Mouse (Mus musculus) MEL (cell line): Measurements from ENCODE around the gene Ube2h. TPM values are rescaled to one million over a fixed set of nuclear protein-coding genes. Genes with fewer than 3 reads are reported as not detected.

Experiments used
- DNase-seq: peaks from one replicate; pipeline ENCODE4 v3.0.0; 2011; ENCODE audit warnings: low read depth, low spot score
- H3K27ac ChIP-seq: 2 replicates; pipeline ENCODE4 v1.5.1; 2012; ENCODE audit warnings: low read depth, mild to moderate bottlenecking, control low read depth, low read length, moderate library complexity; ENCODE audit not compliant: control insufficient read depth
- H3K27me3 ChIP-seq, 2 experiments: fragments of 150-350 bp in 1 of 2; sonication (generic) in 1 of 2; 2 replicates each; pipeline ENCODE4 v1.6.1; 2012; ENCODE audit warnings: low read length in 2 of 2, mild to moderate bottlenecking in 2 of 2, improper control_type of control experiment in 1 of 2, moderate library complexity in 1 of 2; ENCODE audit not compliant: insufficient read depth in 2 of 2, control insufficient read depth in 1 of 2
- H3K36me3 ChIP-seq, 2 experiments: 2 replicates each; pipeline ENCODE4 v1.6.1; 2012 to 2014; ENCODE audit warnings: low read length in 2 of 2, improper control_type of control experiment in 1 of 2, inconsistent platforms in 1 of 2, mild to moderate bottlenecking in 1 of 2; ENCODE audit not compliant: insufficient read depth in 2 of 2, control insufficient read depth in 1 of 2
- H3K4me1 ChIP-seq, 2 experiments: fragments of 150-350 bp in 1 of 2; sonication (generic) in 1 of 2; 2 replicates each; pipeline ENCODE4 v1.6.1; 2012; ENCODE audit warnings: low read length in 2 of 2, improper control_type of control experiment in 1 of 2, mild to moderate bottlenecking in 1 of 2; ENCODE audit not compliant: insufficient read depth in 2 of 2, control insufficient read depth in 1 of 2
- H3K4me3 ChIP-seq, 2 experiments: fragments of 150-350 bp in 1 of 2; sonication (generic) in 1 of 2; 2 replicates each; pipeline ENCODE4 v1.5.1; 2012; ENCODE audit warnings: low read depth in 2 of 2, low read length in 2 of 2, mild to moderate bottlenecking in 2 of 2, moderate library complexity in 2 of 2, control low read depth in 1 of 2, improper control_type of control experiment in 1 of 2; ENCODE audit not compliant: control insufficient read depth in 1 of 2, insufficient read depth in 1 of 2
- H3K79me2 ChIP-seq: 2 replicates; pipeline ENCODE4 v1.6.1; 2012; ENCODE audit warnings: mild to moderate bottlenecking, low read length, moderate library complexity; ENCODE audit not compliant: control insufficient read depth, poor library complexity, insufficient read depth
- H3K9ac ChIP-seq: 2 replicates; pipeline ENCODE4 v1.6.1; 2012; ENCODE audit warnings: low read depth, mild to moderate bottlenecking, control low read depth, low read length, moderate library complexity; ENCODE audit not compliant: control insufficient read depth, poor library complexity, severe bottlenecking
- H3K9me3 ChIP-seq: fragments of 150-350 bp; sonication (generic); replicated peaks from 2 replicates; pipeline ENCODE4 v1.6.1; 2012; ENCODE audit warnings: mild to moderate bottlenecking, low read length, improper control_type of control experiment, moderate library complexity; ENCODE audit not compliant: insufficient read depth
- BHLHE40 ChIP-seq: IDR thresholded peaks from 2 replicates; pipeline ENCODE4 v1.6.1; 2012; ENCODE audit warnings: low read depth, mild to moderate bottlenecking, inconsistent platforms, low read length, improper control_type of control experiment, borderline replicate concordance
- CHD2 ChIP-seq: IDR thresholded peaks from 2 replicates; pipeline ENCODE4 v1.6.1; 2011; ENCODE audit warnings: low read length, improper control_type of control experiment
- CTCF ChIP-seq, 3 experiments: IDR thresholded peaks in 2 of 3; conservative IDR thresholded peaks in 1 of 3; 2 replicates each; pipeline ENCODE4 v1.5.1; 2011 to 2012; ENCODE audit warnings: low read length in 3 of 3, low read depth in 2 of 3, mild to moderate bottlenecking in 2 of 3, improper control_type of control experiment in 1 of 3, inconsistent platforms in 1 of 3, mixed read lengths in 1 of 3, moderate library complexity in 1 of 3; ENCODE audit not compliant: control insufficient read depth in 1 of 3, insufficient read depth in 1 of 3, poor library complexity in 1 of 3, severe bottlenecking in 1 of 3
- ETS1 ChIP-seq: IDR thresholded peaks from 2 replicates; pipeline ENCODE4 v1.6.1; 2012; ENCODE audit warnings: low read depth, mild to moderate bottlenecking, inconsistent platforms, low read length, improper control_type of control experiment, moderate library complexity
- GABPA ChIP-seq: IDR thresholded peaks from 2 replicates; pipeline ENCODE4 v1.6.1; 2012; ENCODE audit warnings: low read depth, mild to moderate bottlenecking, inconsistent platforms, low read length, improper control_type of control experiment, moderate library complexity
- HCFC1 ChIP-seq: IDR thresholded peaks from 2 replicates; pipeline ENCODE4 v1.6.1; 2012; ENCODE audit warnings: low read depth, mild to moderate bottlenecking, inconsistent platforms, low read length, improper control_type of control experiment, moderate library complexity
- JUND ChIP-seq: IDR thresholded peaks from 2 replicates; pipeline ENCODE4 v1.6.1; 2011; ENCODE audit warnings: low read depth, mild to moderate bottlenecking, improper control_type of control experiment, low read length
- MAFK ChIP-seq: IDR thresholded peaks from 2 replicates; pipeline ENCODE4 v1.6.1; 2011; ENCODE audit warnings: low read depth, mild to moderate bottlenecking, low read length, improper control_type of control experiment, borderline replicate concordance
- MXI1 ChIP-seq: IDR thresholded peaks from 2 replicates; pipeline ENCODE4 v1.6.1; 2011; ENCODE audit warnings: mild to moderate bottlenecking, low read depth, low read length, improper control_type of control experiment
- MYC ChIP-seq: IDR thresholded peaks from 2 replicates; pipeline ENCODE4 v1.6.1; 2011; ENCODE audit warnings: low read depth, mild to moderate bottlenecking, low read length, improper control_type of control experiment, moderate library complexity
- NELFE ChIP-seq: IDR thresholded peaks from 2 replicates; pipeline ENCODE4 v1.6.1; 2011; ENCODE audit warnings: low read depth, low read length, improper control_type of control experiment
- POLR2A ChIP-seq, 2 experiments: IDR thresholded peaks; 2 replicates each; pipeline ENCODE4 v1.6.1; 2011 to 2012; ENCODE audit warnings: low read length in 2 of 2, mild to moderate bottlenecking in 2 of 2, control low read depth in 1 of 2, improper control_type of control experiment in 1 of 2, low read depth in 1 of 2, moderate library complexity in 1 of 2; ENCODE audit not compliant: control insufficient read depth in 1 of 2, insufficient read depth in 1 of 2, poor library complexity in 1 of 2
- RAD21 ChIP-seq: IDR thresholded peaks from 2 replicates; pipeline ENCODE4 v1.6.1; 2011; ENCODE audit warnings: mild to moderate bottlenecking, low read depth, low read length, improper control_type of control experiment
- TAL1 ChIP-seq: IDR thresholded peaks from 2 replicates; pipeline ENCODE4 v1.6.1; 2012; ENCODE audit warnings: mild to moderate bottlenecking, inconsistent platforms, low read length, moderate library complexity, mixed read lengths
- TCF12 ChIP-seq: IDR thresholded peaks from 2 replicates; pipeline ENCODE4 v1.6.1; 2014; ENCODE audit warnings: low read depth, mild to moderate bottlenecking, inconsistent platforms, low read length, improper control_type of control experiment, moderate library complexity
- UBTF ChIP-seq: IDR thresholded peaks from 2 replicates; pipeline ENCODE4 v1.6.1; 2012; ENCODE audit warnings: low read depth, mild to moderate bottlenecking, inconsistent platforms, low read length, improper control_type of control experiment, moderate library complexity, borderline replicate concordance; ENCODE audit not compliant: insufficient read depth
- ZC3H11A ChIP-seq: IDR thresholded peaks from 2 replicates; pipeline ENCODE4 v1.6.1; 2012; ENCODE audit warnings: low read depth, mild to moderate bottlenecking, inconsistent platforms, low read length, improper control_type of control experiment
- ZKSCAN1 ChIP-seq: IDR thresholded peaks from 2 replicates; pipeline ENCODE4 v1.6.1; 2012; ENCODE audit warnings: low read depth, mild to moderate bottlenecking, inconsistent platforms, low read length, improper control_type of control experiment, moderate library complexity
- ZMIZ1 ChIP-seq: IDR thresholded peaks from 2 replicates; pipeline ENCODE4 v1.6.1; 2012; ENCODE audit warnings: low read depth, mild to moderate bottlenecking, inconsistent platforms, low read length, improper control_type of control experiment, moderate library complexity
- ZNF384 ChIP-seq: IDR thresholded peaks from 2 replicates; pipeline ENCODE4 v1.6.1; 2012; ENCODE audit warnings: low read depth, mild to moderate bottlenecking, inconsistent platforms, low read length, improper control_type of control experiment
- polyA plus RNA-seq, 2 experiments: library from polyadenylated mRNA; stranded (reverse) in 1 of 2; unstranded in 1 of 2; fragments of >175 nt in 1 of 2; fragments of >200 nt in 1 of 2; gene quantifications; 2 replicates each; pipeline versions ENCODE4 v1.2.1 to v1.2.4; 2012; ENCODE audit warnings: low replicate concordance in 2 of 2, low read depth in 1 of 2; ENCODE audit not compliant: insufficient read length in 2 of 2, insufficient read depth in 1 of 2, missing spikeins in 1 of 2
- total RNA-seq: library from RNA; depleted of rRNA; stranded (reverse); fragments of 300-350 nt; gene quantifications from 2 replicates; pipeline ENCODE4 v1.2.3, GENCODE M21; 2012

The Ube2h gene
- total and polyA plus RNA-seq, 3 experiments = 4.2 to 7.4 TPM; not detected in 1

GRCm38 (mm10) chr6:30336912-30337311, 32.6 kb upstream of the Ube2h start (continued):
- no peak for TF ChIP-seq UBTF
- TF ChIP-seq CTCF (IDR thresholded peaks at IDR 0.05 in 2 of 3, conservative IDR thresholded peaks at IDR 0.05 in 1 of 3; ENCODE audit: control insufficient read depth in 1 of 3, insufficient read depth in 1 of 3, low read depth in 2 of 3, low read length in 3 of 3, poor library complexity in 1 of 3, severe bottlenecking in 1 of 3) = peak in 1 of 3 experiments; percentile 5; a peak in 2 of 6 replicates
- TF ChIP-seq JUND = no peak
- TF ChIP-seq BHLHE40 = no peak
- 0 out of 2 replicates have a peak, but pooled peaks have one; percentile 14 for TF ChIP-seq TCF12
- peak; percentile 68 for TF ChIP-seq HCFC1
- TF ChIP-seq MYC = no peak
- TF ChIP-seq GABPA = no peak

- Histone ChIP-seq H3K79me2 (no peaks in the 10 kb centered on the region), H3K27me3 (peaks cover 0 to 2% of the 10 kb centered on the region in 2 experiments; a peak in 1 of 4 replicates), H3K4me3 (no peak overlapping the region), H3K36me3 (0 out of 4 replicates have a peak, but pooled peaks cover 0 to 3% of the 10 kb centered on the region in 2 experiments), H3K4me1 (peaks cover 0 to 8% of the 10 kb centered on the region in 2 experiments; a peak in 2 of 4 replicates), H3K27ac (no peak overlapping the region)
- no peak for DNase-seq
- TF ChIP-seq TCF12 (no peak), ZKSCAN1 (no peak), TAL1 (no peak), UBTF (no peak), MYC (no peak)
- TF ChIP-seq, all 39 proteins: peak for 0
- H3K9ac ChIP-seq = no peak overlapping the region
- no peaks in the 10 kb centered on the region for H3K9me3 ChIP-seq
Observed at GRCm38 (mm10) chr6:30332262-30332661, 27.9 kb upstream of the Ube2h start.

DNA sequence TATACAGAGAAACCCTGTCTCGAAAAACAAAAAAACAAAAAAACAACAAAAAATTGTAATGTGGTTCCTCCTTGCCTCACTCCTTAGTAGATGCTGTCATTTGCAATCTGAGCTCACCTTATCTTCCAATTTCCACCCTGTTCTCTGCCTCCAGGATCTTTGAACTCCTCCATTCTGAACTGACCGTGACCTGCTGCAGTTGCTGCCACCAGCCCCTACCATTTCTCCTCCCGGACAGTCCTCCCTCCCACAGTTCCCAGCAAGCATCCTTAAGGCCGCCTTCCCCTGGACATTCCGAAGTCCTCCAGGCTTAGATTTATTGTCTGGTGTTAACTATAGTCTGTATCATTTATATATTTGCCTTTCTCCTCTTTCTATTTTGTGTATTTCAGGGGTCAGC, 26.4 kb upstream of the Ube2h start:
- Histone ChIP-seq H3K4me1 (peaks cover 0 to 7% of the 10 kb centered on the region in 2 experiments; a peak in 1 of 4 replicates), H3K9ac (no peak overlapping the region), H3K9me3 (no peaks in the 10 kb centered on the region), H3K4me3 (no peak overlapping the region), H3K27me3 (peaks cover 0 to 2% of the 10 kb centered on the region in 2 experiments; a peak in 1 of 4 replicates), H3K79me2 (no peaks in the 10 kb centered on the region), H3K36me3 (0 out of 4 replicates have a peak, but pooled peaks cover 0 to 3% of the 10 kb centered on the region in 2 experiments), H3K27ac (no peak overlapping the region)
- no peak for TF ChIP-seq NELFE
- TF ChIP-seq ZC3H11A = no peak
- no peak for TF ChIP-seq MXI1
- no peak for TF ChIP-seq JUND
- no peak for TF ChIP-seq ETS1
- no peak for TF ChIP-seq ZNF384
- no peak for TF ChIP-seq CHD2
- TF ChIP-seq TCF12 = no peak
- TF ChIP-seq RAD21 = no peak
- TF ChIP-seq ZMIZ1 = no peak
- TF ChIP-seq GABPA = no peak
- TF ChIP-seq UBTF = no peak
- no peak for TF ChIP-seq POLR2A (IDR thresholded peaks at IDR 0.05; ENCODE audit: control insufficient read depth in 1 of 2, insufficient read depth in 1 of 2, low read depth in 1 of 2, low read length in 2 of 2, poor library complexity in 1 of 2)
- no peak for TF ChIP-seq MYC
- TF ChIP-seq MAFK = no peak
- no peak for TF ChIP-seq TAL1
- DNase-seq = no peak
